17 mouse cellular contexts compared by ENCODE assay signal in genomic region chr15:81300520-81301069, GRCm38 (mm10).
A peak's percentile ranks its signal among the peaks of the same experiment; 100 is the strongest.
DNase-seq lines count a peak whose midpoint lies in the region; ATAC-seq and TF ChIP-seq lines count a peak whose summit lies in the region.
"Had no signal": no experiment of that assay in that cellular context is flagged by ENCODE, and none has a peak within 500 bp of the region (broad histone marks: within the 10 kb centered on the region; RNA-seq: fewer than 3 reads in every experiment).

No protein-coding gene starts in this region.

- H3K4me2 ChIP-seq in kidney, embryonic 15.5 days, result no peak overlapping the region
- H3K4me2 ChIP-seq in CH12.LX (ENCODE audit: insufficient read depth, low read depth, poor library complexity, severe bottlenecking) (peak overlapping the region; percentile 31; the same call in 1 of the 2 replicates), myocyte (ENCODE audit: low read depth) (peak overlapping the region; percentile 56)
- H3K4me2 ChIP-seq: heart, embryonic 12.5 days; limb, embryonic 13.5 days; lung, embryonic 15.5 days had no signal

- DNase-seq in kidney, adult 18-20 months, result no peak
- DNase-seq in A20 (ENCODE audit: low read depth, low spot score), result peak; percentile 31
- DNase-seq in CH12.LX (ENCODE audit: extremely low read depth), result no peak
- no peak for DNase-seq in gastrocnemius, postnatal 10 days
- no peak for DNase-seq in cerebellum, postnatal 36 days
- DNase-seq: cerebellum, adult 11-12 months; gastrocnemius, postnatal 36 days; heart, postnatal 4 days; right cerebral cortex, postnatal 14 days had no signal

- H3K9me3 ChIP-seq in kidney, embryonic 15.5 days (replicated peaks), result no peaks in the 10 kb centered on the region
- peaks cover 7% of the 10 kb centered on the region for H3K9me3 ChIP-seq in CH12.LX (replicated peaks; ENCODE audit: low read length)
- H3K9me3 ChIP-seq: limb, embryonic 13.5 days; lung, embryonic 15.5 days had no signal

- H3ac ChIP-seq in myocyte (ENCODE audit: control insufficient read depth, insufficient read length), result no peak overlapping the region

- H3K4me3 ChIP-seq in kidney, embryonic 15.5 days (replicated peaks), result no peak overlapping the region
- H3K4me3 ChIP-seq in CH12.LX (replicated peaks in 1 of 3; ENCODE audit: low read depth in 2 of 3, low read length in 2 of 3, poor library complexity in 1 of 3) (no peak overlapping the region), myocyte (no peak overlapping the region)
- H3K4me3 ChIP-seq: heart, embryonic 12.5 days; left cerebral cortex, adult 2 months; limb, embryonic 13.5 days; lung, embryonic 15.5 days had no signal

- TF ChIP-seq POLR2A in CH12.LX (IDR thresholded peaks at IDR 0.05; ENCODE audit: low read depth, low read length) (no peak), myocyte (IDR thresholded peaks at IDR 0.05; ENCODE audit: insufficient read length, low read depth) (no peak)

- H3K27me3 ChIP-seq in kidney, embryonic 15.5 days, result no peaks in the 10 kb centered on the region
- H3K27me3 ChIP-seq in CH12.LX (replicated peaks) (peaks cover 2% of the 10 kb centered on the region), myocyte (ENCODE audit: control insufficient read depth, insufficient read depth, insufficient read length) (no peaks in the 10 kb centered on the region)
- H3K27me3 ChIP-seq: heart, embryonic 12.5 days; limb, embryonic 13.5 days; lung, embryonic 15.5 days had no signal

- in situ Hi-C loops in CH12.LX (cut with MboI; ENCODE audit: low pct_ligation_motif_present, low pct_unique_long_range_greater_than_20kb, low sequenced_read_pairs), result loop anchor here (25.0 kb wide), 1 partner anchor 238 kb away; no protein-coding TSS in a partner anchor

- no peak for TF ChIP-seq RAD21 in CH12.LX (IDR thresholded peaks at IDR 0.05; ENCODE audit: low read depth, low read length)

- no peak overlapping the region for H3K9ac ChIP-seq in kidney, embryonic 15.5 days
- H3K9ac ChIP-seq in CH12.LX (ENCODE audit: insufficient read depth, low read depth), result no peak overlapping the region
- H3K9ac ChIP-seq: heart, embryonic 12.5 days; limb, embryonic 13.5 days; lung, embryonic 15.5 days had no signal

- dilution Hi-C loops in CH12.LX (cut with MboI; ENCODE audit: extremely low pct_ligation_motif_present, extremely low pct_unique_long_range_greater_than_20kb, low sequenced_read_pairs), result no loop called here

- TF ChIP-seq CTCF in CH12.LX (conservative IDR thresholded peaks at IDR 0.05 in 1 of 2, IDR thresholded peaks at IDR 0.05 in 1 of 2; ENCODE audit: low read depth in 2 of 2, low read length in 2 of 2), result no peak

- peaks cover 19% of the 10 kb centered on the region for H3K4me1 ChIP-seq in kidney, embryonic 15.5 days
- H3K4me1 ChIP-seq in CH12.LX (ENCODE audit: control insufficient read depth in 1 of 2, insufficient read depth in 2 of 2), result peaks cover 7 to 22% of the 10 kb centered on the region in 2 experiments
- H3K4me1 ChIP-seq: heart, embryonic 12.5 days; lung, embryonic 15.5 days had no signal

- peak overlapping the region; percentile 33; the same call in 1 of the 2 replicates for H3K27ac ChIP-seq in kidney, embryonic 15.5 days
- no peak overlapping the region for H3K27ac ChIP-seq in CH12.LX (ENCODE audit: insufficient read depth, low read depth)
- H3K27ac ChIP-seq: left cerebral cortex, adult 2 months; limb, embryonic 13.5 days; lung, embryonic 15.5 days had no signal

- no peak for TF ChIP-seq EP300 in CH12.LX (IDR thresholded peaks at IDR 0.05; ENCODE audit: low read length)

- no peaks in the 10 kb centered on the region for H3K79me2 ChIP-seq in CH12.LX (replicated peaks; ENCODE audit: control insufficient read depth, extremely low read depth, insufficient read depth, poor library complexity, severe bottlenecking)
- no peaks in the 10 kb centered on the region for H3K79me2 ChIP-seq in myocyte (ENCODE audit: control insufficient read depth, insufficient read depth)

- ATAC-seq in kidney, embryonic 15.5 days (replicated peaks; ENCODE audit: low FRiP score), result no peak; the same call in 1 of the 2 replicates
- ATAC-seq in megakaryocyte, adult 5-6 weeks (ENCODE audit: poor library complexity, severe bottlenecking), result no peak
- ATAC-seq: forebrain, embryonic 16.5 days had no signal

- 63% methylated on average over 3 of the region's 3 CpGs for WGBS in kidney, embryonic 15.5 days

- no peaks in the 10 kb centered on the region for H3K36me3 ChIP-seq in kidney, embryonic 15.5 days
- H3K36me3 ChIP-seq in CH12.LX (replicated peaks in 1 of 2; ENCODE audit: control insufficient read depth in 1 of 2, insufficient read depth in 1 of 2, low read length in 1 of 2), result no peaks in the 10 kb centered on the region
- H3K36me3 ChIP-seq in myocyte (ENCODE audit: control insufficient read depth, insufficient read depth), result no peaks in the 10 kb centered on the region
- H3K36me3 ChIP-seq: heart, embryonic 12.5 days; limb, embryonic 13.5 days; lung, embryonic 15.5 days had no signal

TF ChIP-seq in CH12.LX, 34 proteins besides CTCF, POLR2A, EP300 and RAD21:
- TF ChIP-seq NRF1 (IDR thresholded peaks at IDR 0.05; ENCODE audit: low read depth, low read length) (no peak), SMC3 (IDR thresholded peaks at IDR 0.05; ENCODE audit: low read depth, low read length) (no peak), JUN (IDR thresholded peaks at IDR 0.05; ENCODE audit: insufficient read depth, low read depth, low read length) (no peak), ELF1 (IDR thresholded peaks at IDR 0.05; ENCODE audit: low read depth, low read length) (no peak), CHD1 (IDR thresholded peaks at IDR 0.05; ENCODE audit: low read depth, low read length) (no peak), RCOR1 (conservative IDR thresholded peaks at IDR 0.05; ENCODE audit: low read depth, low read length) (no peak), IRF4 (IDR thresholded peaks at IDR 0.05; ENCODE audit: low read depth, low read length) (no peak), TCF12 (IDR thresholded peaks at IDR 0.05; ENCODE audit: low read depth, low read length) (no peak), E2F4 (IDR thresholded peaks at IDR 0.05; ENCODE audit: insufficient replicate concordance, low read depth, low read length) (no peak), USF1 (IDR thresholded peaks at IDR 0.05; ENCODE audit: low read depth, low read length) (no peak)

TF ChIP-seq in myocyte, 11 proteins besides CTCF, POLR2A, EP300 and RAD21:
- no peak for TF ChIP-seq E2F4 (IDR thresholded peaks at IDR 0.05; ENCODE audit: insufficient read depth)
- no peak for TF ChIP-seq POLR2AphosphoS2 (IDR thresholded peaks at IDR 0.05; ENCODE audit: insufficient read length, low read depth)
- no peak for TF ChIP-seq REST (IDR thresholded peaks at IDR 0.05; ENCODE audit: insufficient read depth, insufficient read length)
- TF ChIP-seq MAX (IDR thresholded peaks at IDR 0.05; ENCODE audit: low read depth), result no peak
- TF ChIP-seq SRF (IDR thresholded peaks at IDR 0.05; ENCODE audit: control insufficient read depth, insufficient read length, low read depth), result no peak
- peak; percentile 39 for TF ChIP-seq USF1 (IDR thresholded peaks at IDR 0.05; ENCODE audit: low read depth)
- TF ChIP-seq CEBPB (IDR thresholded peaks at IDR 0.05; ENCODE audit: insufficient read depth, poor library complexity, severe bottlenecking), result no peak
- peak in 1 of 3 experiments; percentile 12 for TF ChIP-seq MYOD1 (IDR thresholded peaks at IDR 0.05; ENCODE audit: control insufficient read depth in 1 of 3, insufficient read length in 2 of 3, low read depth in 2 of 3)
- TF ChIP-seq MYOG (IDR thresholded peaks at IDR 0.05; ENCODE audit: control insufficient read depth in 1 of 3, insufficient read depth in 1 of 3, insufficient read length in 2 of 3, low read depth in 2 of 3), result peak in 1 of 3 experiments; percentile 26
- no peak for TF ChIP-seq TCF12 (IDR thresholded peaks at IDR 0.05; ENCODE audit: insufficient read depth, poor library complexity, severe bottlenecking)
- no peak for TF ChIP-seq TCF3 (IDR thresholded peaks at IDR 0.05; ENCODE audit: insufficient read length, low read depth)
TF ChIP-seq in myocyte: peak in this region for 3.
